Mouse (Mus musculus) MEL (cell line): ENCODE measurements around the gene Gm20388. TPM values are rescaled to one million over a fixed set of nuclear protein-coding genes. Genes with fewer than 3 reads are reported as not detected.

Experiments
- DNase-seq: peaks from one replicate; pipeline ENCODE4 v3.0.0; 2011; ENCODE audit warnings: low read depth, low spot score
- H3K27ac ChIP-seq: 2 replicates; pipeline ENCODE4 v1.5.1; 2012; ENCODE audit warnings: low read depth, mild to moderate bottlenecking, control low read depth, low read length, moderate library complexity; ENCODE audit not compliant: control insufficient read depth
- H3K27me3 ChIP-seq, 2 experiments: fragments of 150-350 bp in 1 of 2; sonication (generic) in 1 of 2; 2 replicates each; pipeline ENCODE4 v1.6.1; 2012; ENCODE audit warnings: low read length in 2 of 2, mild to moderate bottlenecking in 2 of 2, improper control_type of control experiment in 1 of 2, moderate library complexity in 1 of 2; ENCODE audit not compliant: insufficient read depth in 2 of 2, control insufficient read depth in 1 of 2
- H3K36me3 ChIP-seq, 2 experiments: 2 replicates each; pipeline ENCODE4 v1.6.1; 2012 to 2014; ENCODE audit warnings: low read length in 2 of 2, improper control_type of control experiment in 1 of 2, inconsistent platforms in 1 of 2, mild to moderate bottlenecking in 1 of 2; ENCODE audit not compliant: insufficient read depth in 2 of 2, control insufficient read depth in 1 of 2
- H3K4me1 ChIP-seq, 2 experiments: fragments of 150-350 bp in 1 of 2; sonication (generic) in 1 of 2; 2 replicates each; pipeline ENCODE4 v1.6.1; 2012; ENCODE audit warnings: low read length in 2 of 2, improper control_type of control experiment in 1 of 2, mild to moderate bottlenecking in 1 of 2; ENCODE audit not compliant: insufficient read depth in 2 of 2, control insufficient read depth in 1 of 2
- H3K4me3 ChIP-seq, 2 experiments: fragments of 150-350 bp in 1 of 2; sonication (generic) in 1 of 2; 2 replicates each; pipeline ENCODE4 v1.5.1; 2012; ENCODE audit warnings: low read depth in 2 of 2, low read length in 2 of 2, mild to moderate bottlenecking in 2 of 2, moderate library complexity in 2 of 2, control low read depth in 1 of 2, improper control_type of control experiment in 1 of 2; ENCODE audit not compliant: control insufficient read depth in 1 of 2, insufficient read depth in 1 of 2
- H3K79me2 ChIP-seq: 2 replicates; pipeline ENCODE4 v1.6.1; 2012; ENCODE audit warnings: mild to moderate bottlenecking, low read length, moderate library complexity; ENCODE audit not compliant: control insufficient read depth, poor library complexity, insufficient read depth
- H3K9ac ChIP-seq: 2 replicates; pipeline ENCODE4 v1.6.1; 2012; ENCODE audit warnings: low read depth, mild to moderate bottlenecking, control low read depth, low read length, moderate library complexity; ENCODE audit not compliant: control insufficient read depth, poor library complexity, severe bottlenecking
- H3K9me3 ChIP-seq: fragments of 150-350 bp; sonication (generic); replicated peaks from 2 replicates; pipeline ENCODE4 v1.6.1; 2012; ENCODE audit warnings: mild to moderate bottlenecking, low read length, improper control_type of control experiment, moderate library complexity; ENCODE audit not compliant: insufficient read depth
- CTCF ChIP-seq, 3 experiments: IDR thresholded peaks in 2 of 3; conservative IDR thresholded peaks in 1 of 3; 2 replicates each; pipeline ENCODE4 v1.5.1; 2011 to 2012; ENCODE audit warnings: low read length in 3 of 3, low read depth in 2 of 3, mild to moderate bottlenecking in 2 of 3, improper control_type of control experiment in 1 of 3, inconsistent platforms in 1 of 3, mixed read lengths in 1 of 3, moderate library complexity in 1 of 3; ENCODE audit not compliant: control insufficient read depth in 1 of 3, insufficient read depth in 1 of 3, poor library complexity in 1 of 3, severe bottlenecking in 1 of 3
- E2F4 ChIP-seq: IDR thresholded peaks from 2 replicates; pipeline ENCODE4 v1.6.1; 2011; ENCODE audit warnings: low read depth, low read length, improper control_type of control experiment, borderline replicate concordance
- ELF1 ChIP-seq: IDR thresholded peaks from 2 replicates; pipeline ENCODE4 v1.6.1; 2014; ENCODE audit warnings: low read depth, mild to moderate bottlenecking, inconsistent platforms, low read length, improper control_type of control experiment, moderate library complexity
- EP300 ChIP-seq, 2 experiments: IDR thresholded peaks; 2 replicates each; pipeline ENCODE4 v1.6.1; 2011; ENCODE audit warnings: improper control_type of control experiment in 2 of 2, low read length in 2 of 2, low read depth in 1 of 2, mild to moderate bottlenecking in 1 of 2
- HCFC1 ChIP-seq: IDR thresholded peaks from 2 replicates; pipeline ENCODE4 v1.6.1; 2012; ENCODE audit warnings: low read depth, mild to moderate bottlenecking, inconsistent platforms, low read length, improper control_type of control experiment, moderate library complexity
- MAZ ChIP-seq: IDR thresholded peaks from 2 replicates; pipeline ENCODE4 v1.6.1; 2012; ENCODE audit warnings: low read depth, mild to moderate bottlenecking, inconsistent platforms, low read length, improper control_type of control experiment
- MXI1 ChIP-seq: IDR thresholded peaks from 2 replicates; pipeline ENCODE4 v1.6.1; 2011; ENCODE audit warnings: mild to moderate bottlenecking, low read depth, low read length, improper control_type of control experiment
- MYB ChIP-seq: IDR thresholded peaks from 2 replicates; pipeline ENCODE4 v1.6.1; 2011; ENCODE audit warnings: mild to moderate bottlenecking, low read depth, low read length, improper control_type of control experiment
- MYC ChIP-seq: IDR thresholded peaks from 2 replicates; pipeline ENCODE4 v1.6.1; 2011; ENCODE audit warnings: low read depth, mild to moderate bottlenecking, low read length, improper control_type of control experiment, moderate library complexity
- NELFE ChIP-seq: IDR thresholded peaks from 2 replicates; pipeline ENCODE4 v1.6.1; 2011; ENCODE audit warnings: low read depth, low read length, improper control_type of control experiment
- POLR2AphosphoS2 ChIP-seq: IDR thresholded peaks from 2 replicates; pipeline ENCODE4 v1.6.1; 2011; ENCODE audit warnings: low read length, improper control_type of control experiment
- RAD21 ChIP-seq: IDR thresholded peaks from 2 replicates; pipeline ENCODE4 v1.6.1; 2011; ENCODE audit warnings: mild to moderate bottlenecking, low read depth, low read length, improper control_type of control experiment
- SMC3 ChIP-seq: IDR thresholded peaks from 2 replicates; pipeline ENCODE4 v1.6.1; 2011; ENCODE audit warnings: low read depth, low read length, improper control_type of control experiment
- TAL1 ChIP-seq: IDR thresholded peaks from 2 replicates; pipeline ENCODE4 v1.6.1; 2012; ENCODE audit warnings: mild to moderate bottlenecking, inconsistent platforms, low read length, moderate library complexity, mixed read lengths
- USF1 ChIP-seq: IDR thresholded peaks from 2 replicates; pipeline ENCODE4 v1.6.1; 2014; ENCODE audit warnings: low read depth, mild to moderate bottlenecking, inconsistent platforms, low read length, improper control_type of control experiment, moderate library complexity
- ZKSCAN1 ChIP-seq: IDR thresholded peaks from 2 replicates; pipeline ENCODE4 v1.6.1; 2012; ENCODE audit warnings: low read depth, mild to moderate bottlenecking, inconsistent platforms, low read length, improper control_type of control experiment, moderate library complexity
- polyA plus RNA-seq, 2 experiments: library from polyadenylated mRNA; stranded (reverse) in 1 of 2; unstranded in 1 of 2; fragments of >175 nt in 1 of 2; fragments of >200 nt in 1 of 2; gene quantifications; 2 replicates each; pipeline versions ENCODE4 v1.2.1 to v1.2.4; 2012; ENCODE audit warnings: low replicate concordance in 2 of 2, low read depth in 1 of 2; ENCODE audit not compliant: insufficient read length in 2 of 2, insufficient read depth in 1 of 2, missing spikeins in 1 of 2
- total RNA-seq: library from RNA; depleted of rRNA; stranded (reverse); fragments of 300-350 nt; gene quantifications from 2 replicates; pipeline ENCODE4 v1.2.3, GENCODE M21; 2012

The Gm20388 gene
- total and polyA plus RNA-seq, 3 experiments: 11.1 to 17.8 TPM; not detected in 1

- no peak for TF ChIP-seq MAZ
- TF ChIP-seq USF1: no peak
- no peak for TF ChIP-seq NELFE
- no peak for TF ChIP-seq ELF1
- no peak for TF ChIP-seq EP300 (IDR thresholded peaks at IDR 0.05; ENCODE audit: low read depth in 1 of 2, low read length in 2 of 2)
- TF ChIP-seq POLR2AphosphoS2: no peak
- TF ChIP-seq ZKSCAN1: no peak
- no peak for TF ChIP-seq MYC
- no peak for TF ChIP-seq SMC3
- H3K27me3 ChIP-seq: no peaks in the 10 kb centered on the region
- no peak overlapping the region for H3K27ac ChIP-seq
- peaks cover 47% of the 10 kb centered on the region for H3K79me2 ChIP-seq
- H3K4me3 ChIP-seq: no peak overlapping the region
- peaks cover 6 to 26% of the 10 kb centered on the region in 2 experiments; a peak in 3 of 4 replicates for H3K36me3 ChIP-seq
- DNase-seq: no peak
- no peaks in the 10 kb centered on the region for H3K9me3 ChIP-seq
- H3K4me1 ChIP-seq: peaks cover 3 to 33% of the 10 kb centered on the region in 2 experiments; a peak in 3 of 4 replicates
- no peak overlapping the region for H3K9ac ChIP-seq
These were observed 649.9 kb downstream of the Gm20388 start for GRCm38 (mm10) chr8:120560535-120560934.

- peak; percentile 54 for DNase-seq
- Histone ChIP-seq H3K79me2 (peaks cover 34% of the 10 kb centered on the region), H3K4me1 (peaks cover 3 to 33% of the 10 kb centered on the region in 2 experiments; a peak in 3 of 4 replicates), H3K36me3 (peaks cover 11 to 26% of the 10 kb centered on the region in 2 experiments; a peak in 3 of 4 replicates), H3K27ac (no peak overlapping the region), H3K27me3 (no peaks in the 10 kb centered on the region), H3K9me3 (no peaks in the 10 kb centered on the region), H3K4me3 (no peak overlapping the region), H3K9ac (no peak overlapping the region)
- TF ChIP-seq MXI1 (no peak), MAZ (no peak), CTCF (IDR thresholded peaks at IDR 0.05 in 2 of 3, conservative IDR thresholded peaks at IDR 0.05 in 1 of 3; ENCODE audit: control insufficient read depth in 1 of 3, insufficient read depth in 1 of 3, low read depth in 2 of 3, low read length in 3 of 3, poor library complexity in 1 of 3, severe bottlenecking in 1 of 3) (peak; percentile 60 to 66 (median 63)), SMC3 (peak; percentile 32), TAL1 (no peak), RAD21 (peak; percentile 14), HCFC1 (no peak), USF1 (no peak), MYB (no peak), E2F4 (no peak)
These were observed 651.1 kb downstream of the Gm20388 start for GRCm38 (mm10) chr8:120561539-120562435.
